Mouse (Mus musculus): ENCODE data around the gene Iqcc.

DNA sequence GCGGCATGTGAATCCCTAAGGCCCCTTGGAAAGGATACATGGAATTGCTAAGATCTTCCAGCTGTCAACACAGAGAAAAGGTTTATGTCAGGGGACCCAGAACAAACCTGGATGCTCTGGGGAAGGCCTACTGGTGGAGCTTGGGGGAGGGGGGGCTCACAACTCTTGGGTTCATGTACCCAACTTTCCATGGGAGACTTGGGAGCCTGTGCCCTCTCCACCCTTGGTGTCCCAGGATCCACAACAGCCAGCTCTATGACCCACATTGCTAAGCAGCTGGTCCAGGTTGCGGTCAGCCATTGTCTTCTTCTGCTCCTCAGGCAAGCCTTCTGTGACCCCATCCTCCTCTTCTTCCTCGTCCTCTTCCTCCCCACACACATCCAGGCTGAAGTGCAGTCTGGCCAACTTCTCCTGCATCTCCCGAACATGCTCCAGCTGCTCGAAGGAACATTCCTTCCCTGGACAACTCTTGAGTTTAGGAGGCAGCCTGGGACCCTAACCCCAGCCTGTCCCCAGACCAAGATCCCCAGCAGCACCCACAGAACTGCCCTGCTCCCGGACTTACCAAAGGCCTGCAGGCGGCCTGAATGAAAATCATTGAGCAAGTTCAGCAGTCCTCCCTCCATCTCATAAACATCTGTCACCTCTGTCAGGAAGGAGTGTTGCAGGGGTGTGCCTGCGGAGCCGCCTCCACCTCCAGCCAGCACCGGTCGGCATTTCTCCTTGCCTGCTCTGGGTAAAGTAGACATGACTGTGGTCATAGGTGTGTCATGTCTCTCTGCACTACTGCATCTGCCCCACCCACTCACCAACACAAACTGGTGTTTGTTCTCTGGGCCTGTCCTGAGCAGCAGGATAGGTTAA, 1.8 kb upstream of the Iqcc start:
- TF ChIP-seq CTCF (IDR thresholded peaks at IDR 0.05; ENCODE audit: low read depth) (no peak), EP300 (optimal IDR thresholded peaks at IDR 0.05) (no peak)
